Mouse (Mus musculus) intestine, embryonic 16.5 days (tissue): ENCODE data around the gene Galnt2. TPM values are rescaled to one million over a fixed set of nuclear protein-coding genes. Genes with fewer than 3 reads are reported as not detected.

Experiments used
- ATAC-seq: fragments of 200-750 bp; cut with Nextera tagmentation; 2 replicates; pipeline ENCODE4 v1.8.0; 2017; ENCODE audit warnings: moderate TSS enrichment, moderate library complexity
- H3K27ac ChIP-seq: fragments of 300-500 bp; sonication (generic); 2 replicates; pipeline ENCODE4 v1.5.1; 2014; ENCODE audit warnings: mild to moderate bottlenecking, low read length
- H3K27me3 ChIP-seq: fragments of 300-500 bp; sonication (generic); replicated peaks from 2 replicates; pipeline ENCODE4 v1.6.1; 2014; ENCODE audit warnings: low read length, control low read depth, mixed read lengths; ENCODE audit not compliant: control insufficient read depth, insufficient read depth
- H3K36me3 ChIP-seq: fragments of 300-500 bp; sonication (generic); 2 replicates; pipeline ENCODE4 v1.6.1; 2014; ENCODE audit warnings: low read length, control low read depth; ENCODE audit not compliant: control insufficient read depth, insufficient read depth
- H3K4me1 ChIP-seq: fragments of 300-500 bp; sonication (generic); 2 replicates; pipeline ENCODE4 v1.6.1; 2014; ENCODE audit warnings: low read length, control low read depth, mixed read lengths; ENCODE audit not compliant: control insufficient read depth, insufficient read depth
- H3K4me2 ChIP-seq: fragments of 300-500 bp; sonication (generic); 2 replicates; pipeline ENCODE4 v1.6.1; 2014; ENCODE audit warnings: low read depth, low read length, control low read depth
- H3K4me3 ChIP-seq: fragments of 300-500 bp; sonication (generic); 2 replicates; pipeline ENCODE4 v1.5.1; 2014; ENCODE audit warnings: mild to moderate bottlenecking, low read length
- H3K9ac ChIP-seq: fragments of 300-500 bp; sonication (generic); 2 replicates; pipeline ENCODE4 v1.6.1; 2014; ENCODE audit warnings: low read depth, low read length
- H3K9me3 ChIP-seq: fragments of 300-500 bp; sonication (generic); 2 replicates; pipeline ENCODE4 v1.6.1; 2016; ENCODE audit warnings: low read length, control low read depth; ENCODE audit not compliant: control insufficient read depth
- WGBS: fragments of 180-500 bp; shearing (Covaris S2); extraction: QIAGEN DNeasy Blood & Tissue Kit; methylation state at CpG from one replicate; pipeline ENCODE4 v1.1.7; 2014; 5-methylcytosine and 5-hydroxymethylcytosine counted together
- polyA plus RNA-seq: library from polyadenylated mRNA; unstranded; fragments of >200 nt; fragmentation: Nextera tagmentation; extraction: Ambion mirVana; gene quantifications from 2 replicates; pipeline ENCODE4 v1.2.1, GENCODE M21; 2015

Gene Galnt2
- polyA plus RNA-seq, 1 experiment from 2014 or later, result 35.9 TPM

- no peak for ATAC-seq
- WGBS, result 86% methylated on average over 6 of the region's 6 CpGs
- Histone ChIP-seq H3K9me3 (no peaks in the 10 kb centered on the region), H3K27me3 (no peaks in the 10 kb centered on the region), H3K9ac (no peak overlapping the region), H3K4me2 (no peak overlapping the region), H3K27ac (no peak overlapping the region), H3K4me3 (no peak overlapping the region), H3K4me1 (peaks cover 31% of the 10 kb centered on the region), H3K36me3 (no peaks in the 10 kb centered on the region)
Measured at GRCm38 (mm10) chr8:124247581-124247980, 16.4 kb downstream of the Galnt2 start.

- H3K9me3 ChIP-seq, result no peaks in the 10 kb centered on the region
- H3K4me1 ChIP-seq, result peaks cover 37% of the 10 kb centered on the region
- H3K4me2 ChIP-seq, result no peak overlapping the region
- no peak overlapping the region for H3K4me3 ChIP-seq
- ATAC-seq, result peak; percentile 83
- no peak overlapping the region for H3K9ac ChIP-seq
- H3K27me3 ChIP-seq, result no peaks in the 10 kb centered on the region
- no peaks in the 10 kb centered on the region for H3K36me3 ChIP-seq
- 0 out of 2 replicates have a peak overlapping the region, but pooled peaks have one; percentile 9 for H3K27ac ChIP-seq
- 69% methylated on average over 6 of the region's 6 CpGs for WGBS
Measured at GRCm38 (mm10) chr8:124248688-124249087, 17.5 kb downstream of the Galnt2 start.

GRCm38 (mm10) chr8:124250255-124250654 lies 19.1 kb downstream of the Galnt2 start:
- peak; percentile 56 for ATAC-seq
- Histone ChIP-seq H3K27me3 (no peaks in the 10 kb centered on the region), H3K27ac (peak overlapping the region; percentile 69), H3K4me1 (peaks cover 40% of the 10 kb centered on the region), H3K4me2 (no peak overlapping the region), H3K9ac (no peak overlapping the region), H3K4me3 (no peak overlapping the region), H3K9me3 (no peaks in the 10 kb centered on the region), H3K36me3 (no peaks in the 10 kb centered on the region)
- WGBS, result 9% methylated on average over 3 of the region's 3 CpGs

GRCm38 (mm10) chr8:124250785-124251184 lies 19.6 kb downstream of the Galnt2 start:
- 21% methylated on average over 4 of the region's 4 CpGs for WGBS
- ATAC-seq, result peak; percentile 36
- no peak overlapping the region for H3K4me3 ChIP-seq
- H3K36me3 ChIP-seq, result no peaks in the 10 kb centered on the region
- no peaks in the 10 kb centered on the region for H3K27me3 ChIP-seq
- H3K4me2 ChIP-seq, result no peak overlapping the region
- 0 out of 2 replicates have a peak overlapping the region, but pooled peaks have one; percentile 15 for H3K9ac ChIP-seq
- H3K27ac ChIP-seq, result peak overlapping the region; percentile 69
- H3K4me1 ChIP-seq, result peaks cover 40% of the 10 kb centered on the region
- no peaks in the 10 kb centered on the region for H3K9me3 ChIP-seq

- peak overlapping the region; percentile 20; the same call in 1 of the 2 replicates for H3K27ac ChIP-seq
- no peaks in the 10 kb centered on the region for H3K36me3 ChIP-seq
- 76% methylated on average over 5 of the region's 5 CpGs for WGBS
- H3K9ac ChIP-seq, result no peak overlapping the region
- H3K4me3 ChIP-seq, result no peak overlapping the region
- H3K9me3 ChIP-seq, result no peaks in the 10 kb centered on the region
- no peak for ATAC-seq
- H3K27me3 ChIP-seq, result no peaks in the 10 kb centered on the region
- peaks cover 54% of the 10 kb centered on the region for H3K4me1 ChIP-seq
- no peak overlapping the region for H3K4me2 ChIP-seq
Measured at GRCm38 (mm10) chr8:124252533-124252950, 21.4 kb downstream of the Galnt2 start.

- no peaks in the 10 kb centered on the region for H3K27me3 ChIP-seq
- H3K9ac ChIP-seq, result no peak overlapping the region
- WGBS, result 71% methylated on average over 6 of the region's 6 CpGs
- no peak overlapping the region for H3K27ac ChIP-seq
- no peaks in the 10 kb centered on the region for H3K9me3 ChIP-seq
- ATAC-seq, result no peak
- peaks cover 56% of the 10 kb centered on the region for H3K4me1 ChIP-seq
- no peaks in the 10 kb centered on the region for H3K36me3 ChIP-seq
- H3K4me2 ChIP-seq, result no peak overlapping the region
- no peak overlapping the region for H3K4me3 ChIP-seq
Measured at GRCm38 (mm10) chr8:124253939-124254338, 22.7 kb downstream of the Galnt2 start.

- ATAC-seq, result peak; percentile 50
- Histone ChIP-seq H3K9me3 (no peaks in the 10 kb centered on the region), H3K27me3 (no peaks in the 10 kb centered on the region), H3K36me3 (no peaks in the 10 kb centered on the region), H3K4me2 (no peak overlapping the region), H3K4me3 (no peak overlapping the region), H3K4me1 (peaks cover 43% of the 10 kb centered on the region), H3K27ac (peak overlapping the region; percentile 57), H3K9ac (peak overlapping the region; percentile 30; the same call in 1 of the 2 replicates)
- WGBS, result 49% methylated on average over 9 of the region's 9 CpGs
Measured at GRCm38 (mm10) chr8:124256841-124257240, 25.6 kb downstream of the Galnt2 start.

GRCm38 (mm10) chr8:124257363-124257762 lies 26.2 kb downstream of the Galnt2 start:
- peak; percentile 61 for ATAC-seq
- no peaks in the 10 kb centered on the region for H3K27me3 ChIP-seq
- no peaks in the 10 kb centered on the region for H3K36me3 ChIP-seq
- WGBS, result 35% methylated on average over 10 of the region's 10 CpGs
- peaks cover 38% of the 10 kb centered on the region for H3K4me1 ChIP-seq
- no peak overlapping the region for H3K9ac ChIP-seq
- no peak overlapping the region for H3K4me3 ChIP-seq
- H3K9me3 ChIP-seq, result no peaks in the 10 kb centered on the region
- peak overlapping the region; percentile 57 for H3K27ac ChIP-seq
- no peak overlapping the region for H3K4me2 ChIP-seq

- WGBS, result 79% methylated on average over 4 of the region's 4 CpGs
- no peaks in the 10 kb centered on the region for H3K9me3 ChIP-seq
- H3K27ac ChIP-seq, result no peak overlapping the region
- H3K4me3 ChIP-seq, result no peak overlapping the region
- H3K4me1 ChIP-seq, result peaks cover 33% of the 10 kb centered on the region
- no peak for ATAC-seq
- no peaks in the 10 kb centered on the region for H3K36me3 ChIP-seq
- no peak overlapping the region for H3K4me2 ChIP-seq
- no peaks in the 10 kb centered on the region for H3K27me3 ChIP-seq
- H3K9ac ChIP-seq, result no peak overlapping the region
Measured at GRCm38 (mm10) chr8:124259146-124259545, 28.0 kb downstream of the Galnt2 start.

- peaks cover 40% of the 10 kb centered on the region for H3K4me1 ChIP-seq
- no peak overlapping the region for H3K4me3 ChIP-seq
- H3K9ac ChIP-seq, result no peak overlapping the region
- H3K27ac ChIP-seq, result no peak overlapping the region
- H3K36me3 ChIP-seq, result no peaks in the 10 kb centered on the region
- no peaks in the 10 kb centered on the region for H3K9me3 ChIP-seq
- 80% methylated on average over 6 of the region's 7 CpGs for WGBS
- H3K4me2 ChIP-seq, result no peak overlapping the region
- H3K27me3 ChIP-seq, result no peaks in the 10 kb centered on the region
- no peak for ATAC-seq
Measured at GRCm38 (mm10) chr8:124259925-124260324, 28.7 kb downstream of the Galnt2 start.
